Mouse (Mus musculus) thymus, postnatal 4 days (tissue): Measurements from ENCODE around the gene L1td1.

Experiments
- DNase-seq: peaks from one replicate; pipeline ENCODE4 v3.0.0; 2021

Gene L1td1

DNA sequence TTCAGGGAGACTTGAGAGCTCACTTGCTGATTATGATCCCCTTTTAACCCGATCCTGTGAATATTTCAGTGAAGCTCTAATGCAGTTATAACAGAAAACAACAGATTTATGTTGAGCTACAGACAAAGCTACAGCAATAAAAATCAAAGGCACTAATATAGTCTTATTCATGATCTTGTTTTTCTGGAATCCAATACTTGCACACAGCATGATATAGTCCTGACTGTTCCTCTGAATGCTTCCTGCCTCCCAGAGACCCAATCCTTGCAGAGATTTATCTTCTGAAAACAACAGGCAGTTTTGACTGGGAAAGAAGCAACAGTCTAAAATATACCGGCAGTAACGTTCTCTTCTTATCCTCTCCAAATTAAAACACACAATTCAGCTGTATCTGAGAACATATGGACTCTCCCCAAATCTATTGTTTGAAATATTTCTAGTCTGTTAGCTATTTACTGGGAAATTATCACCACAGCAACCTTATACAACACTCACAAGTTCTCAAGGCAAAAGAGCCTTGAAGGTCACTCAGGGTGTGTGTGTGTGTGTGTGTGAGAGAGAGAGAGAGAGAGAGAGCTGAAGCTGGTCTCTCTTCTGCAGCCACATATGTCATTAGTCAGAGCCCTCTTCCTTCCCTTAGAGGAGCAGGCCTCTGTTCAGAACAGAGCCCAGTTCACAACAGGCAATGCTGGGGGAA, 16.8 kb downstream of the L1td1 start:
- DNase-seq: no peak

DNA sequence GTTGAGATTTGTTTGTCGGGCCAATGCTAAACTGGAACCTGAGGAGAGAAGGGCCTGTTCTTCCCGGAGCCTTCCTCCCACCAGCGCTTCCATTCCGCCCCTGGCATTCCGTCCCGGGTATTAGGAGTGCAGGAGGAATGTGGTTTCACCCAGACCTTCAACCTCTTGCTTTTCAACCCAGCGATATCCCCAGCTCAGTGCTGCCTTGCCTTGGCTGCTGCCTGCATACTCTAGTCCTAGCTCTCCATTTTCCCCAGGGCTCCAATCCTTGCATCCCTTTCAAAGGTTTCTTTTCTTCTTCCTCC, 17.3 kb downstream of the L1td1 start:
- DNase-seq: no peak

GRCm38 (mm10) chr4:98754456-98754855, 27.9 kb downstream of the L1td1 start:
- no peak for DNase-seq

GRCm38 (mm10) chr4:98756141-98756540, 29.6 kb downstream of the L1td1 start:
- no peak for DNase-seq

DNA sequence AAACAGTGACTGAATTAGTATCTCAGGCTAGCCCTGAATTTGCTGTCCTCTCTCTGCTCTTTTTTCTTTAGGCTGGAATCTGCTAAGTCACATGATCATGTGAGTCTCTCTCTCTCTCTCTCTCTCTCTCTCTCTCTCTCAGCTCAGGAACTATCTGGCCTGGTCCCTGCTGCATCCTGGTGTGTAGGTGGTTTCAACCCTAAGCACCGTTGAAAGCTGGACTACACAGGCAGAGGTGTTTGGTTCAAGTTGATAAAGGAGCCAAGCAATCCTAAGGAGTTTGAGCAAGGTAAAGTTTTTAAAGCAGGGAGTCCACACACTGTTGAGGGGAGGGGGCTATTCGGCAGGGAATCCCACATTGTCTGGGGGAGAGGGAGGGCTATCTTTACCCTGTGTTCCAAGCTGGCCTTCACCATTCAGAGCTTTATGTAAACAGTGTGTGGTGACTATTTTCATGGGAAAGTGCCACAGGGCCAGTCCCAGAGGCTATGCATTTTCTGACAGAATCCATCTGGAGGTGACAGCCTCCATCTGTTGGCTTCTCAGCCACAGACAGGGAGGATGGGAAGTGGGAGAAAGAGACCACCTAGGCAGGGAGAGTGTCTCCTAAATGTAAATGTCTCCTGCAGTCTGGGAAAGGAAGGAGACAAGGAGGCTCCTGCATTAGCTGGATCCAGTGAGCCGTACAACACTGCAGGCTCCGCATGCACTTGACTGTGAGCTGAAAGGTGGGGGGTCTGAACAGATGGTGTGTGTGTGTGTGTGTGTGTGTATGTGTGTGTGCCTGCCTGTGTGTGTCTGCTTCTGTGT, 31.7 kb downstream of the L1td1 start:
- DNase-seq: no peak

DNA sequence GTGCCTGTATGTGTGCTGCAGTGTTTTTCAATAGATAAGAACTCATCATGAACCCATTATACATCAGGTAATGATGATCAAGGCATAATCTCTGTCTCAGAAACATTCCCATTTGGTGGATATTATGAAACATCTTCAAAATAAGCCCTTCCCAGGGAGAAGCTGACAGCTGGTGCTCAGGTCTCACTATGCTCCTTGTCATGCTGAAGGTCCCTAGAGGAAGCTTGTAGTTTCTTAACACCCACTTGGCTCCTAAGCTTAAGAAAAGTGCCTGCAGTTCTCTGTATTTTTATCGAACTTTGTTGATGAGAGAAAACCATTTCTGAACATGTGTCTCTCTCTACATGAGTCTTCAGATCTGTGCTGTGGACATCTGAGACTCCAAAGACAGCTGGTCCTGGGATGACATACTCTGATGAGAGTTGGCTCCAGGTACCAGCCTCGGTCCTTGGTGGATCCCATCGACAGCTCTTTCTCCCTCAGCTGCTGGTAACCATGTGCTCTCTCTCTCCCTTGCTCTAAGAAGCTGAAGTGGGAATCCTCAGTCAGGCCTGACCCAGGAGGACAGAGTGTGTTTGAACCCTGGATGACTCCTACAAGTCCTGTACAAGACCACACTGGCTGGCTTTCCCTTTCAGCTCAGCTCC, 32.5 kb downstream of the L1td1 start:
- DNase-seq: no peak

DNA sequence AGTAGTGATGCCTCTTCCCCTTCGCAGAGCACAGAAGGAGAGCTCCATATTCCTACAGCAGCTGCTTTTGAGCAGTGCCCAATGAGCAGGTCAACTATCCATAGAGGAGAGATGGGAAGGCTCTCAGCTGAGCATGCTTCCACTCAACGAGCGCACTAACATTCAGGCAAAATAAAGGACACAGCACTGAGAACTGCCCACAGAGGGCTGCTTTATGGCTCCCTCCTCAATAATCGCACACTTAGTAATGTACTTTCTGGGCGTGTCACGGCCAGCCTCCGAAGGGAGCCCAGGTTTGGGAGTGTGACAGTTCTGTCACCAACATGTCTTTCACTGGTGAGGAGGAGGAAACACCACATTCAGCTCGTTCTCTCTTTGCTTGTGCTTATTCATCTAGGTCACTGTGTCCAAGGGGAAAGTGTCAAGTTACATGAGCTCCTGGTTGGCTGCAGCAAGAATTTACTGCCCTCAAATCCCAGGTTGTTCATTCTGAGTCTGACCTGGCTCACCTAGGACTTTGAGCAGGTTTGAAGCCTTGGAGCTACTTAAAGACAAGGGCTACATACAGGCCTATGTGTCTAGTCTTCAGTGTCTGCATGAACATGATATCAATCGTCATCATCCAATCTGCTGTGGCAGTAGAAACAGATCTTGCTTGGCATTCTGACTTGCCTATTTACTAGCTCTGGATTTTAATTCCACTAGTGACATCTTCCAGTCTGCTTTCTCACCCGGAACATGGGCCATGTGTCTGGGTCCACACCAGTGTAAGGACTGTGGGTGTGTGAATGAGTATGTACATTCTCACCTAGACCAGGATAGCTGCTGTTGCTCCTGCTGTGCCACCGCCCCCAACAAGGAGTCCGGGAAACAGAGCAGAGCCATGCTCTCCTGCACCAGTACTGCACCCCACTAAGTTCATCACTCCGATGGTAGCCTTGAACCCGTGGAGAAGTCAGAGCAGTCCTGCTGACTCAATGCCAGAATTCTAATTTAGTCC, 40.9 kb downstream of the L1td1 start:
- no peak for DNase-seq

- no peak for DNase-seq
Measured at GRCm38 (mm10) chr4:98773785-98774184, 47.3 kb downstream of the L1td1 start.

DNA sequence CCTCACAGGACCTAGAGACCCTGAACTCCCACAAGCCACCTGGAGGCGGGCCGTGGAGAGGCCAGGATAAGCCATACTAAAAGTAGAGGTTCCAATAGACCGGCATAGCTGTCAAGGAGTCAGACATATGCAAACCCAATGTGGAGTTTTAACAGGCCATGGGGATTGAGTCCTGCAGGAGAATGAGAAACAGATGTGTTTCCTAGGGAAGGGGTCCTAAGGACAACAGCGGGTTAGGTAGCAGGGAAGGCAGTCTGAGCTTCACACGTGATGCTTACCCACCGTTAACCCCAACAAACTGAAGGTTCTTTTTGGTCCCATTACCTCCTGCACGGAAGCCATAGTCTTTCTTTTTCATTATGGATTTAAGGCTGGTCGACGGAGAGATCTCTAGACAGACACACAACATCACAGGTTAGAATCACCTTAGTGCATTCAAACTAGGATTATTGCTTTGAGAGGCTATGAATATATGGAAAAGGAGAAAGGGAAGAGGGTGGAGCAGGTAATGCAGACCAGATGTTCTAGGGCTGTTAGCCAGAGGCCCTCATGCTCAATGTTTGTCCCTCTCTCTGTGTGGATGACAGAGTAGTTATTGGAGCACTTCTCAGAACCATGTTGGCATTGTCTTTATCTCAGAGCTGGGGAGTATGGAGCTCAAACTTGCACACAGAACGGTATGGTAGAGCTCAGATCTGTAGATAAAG, 50.3 kb downstream of the L1td1 start:
- no peak for DNase-seq

- DNase-seq: no peak
Measured at GRCm38 (mm10) chr4:98777464-98777863, 50.9 kb downstream of the L1td1 start.

- no peak for DNase-seq
Measured at GRCm38 (mm10) chr4:98778219-98778618, 51.7 kb downstream of the L1td1 start.

GRCm38 (mm10) chr4:98785851-98786250, 59.3 kb downstream of the L1td1 start:
- DNase-seq: no peak

GRCm38 (mm10) chr4:98786281-98786680, 59.7 kb downstream of the L1td1 start:
- DNase-seq: no peak
